Mouse (Mus musculus) limb, embryonic 14.5 days (tissue): ENCODE data around the gene Med29. TPM values are rescaled to one million over a fixed set of nuclear protein-coding genes. Genes with fewer than 3 reads are reported as not detected.

Experiments
- ATAC-seq: fragments of 200-750 bp; cut with Nextera tagmentation; 2 replicates; pipeline ENCODE4 v1.8.0; 2017; ENCODE audit warnings: low read depth, moderate number of reproducible peaks, moderate TSS enrichment; ENCODE audit not compliant: low FRiP score
- DNase-seq: peaks from one replicate; pipeline ENCODE4 v3.0.0-alpha.2; 2015; ENCODE audit warnings: low spot score
- H3K27ac ChIP-seq: fragments of 300-500 bp; sonication (generic); replicated peaks from 2 replicates; pipeline ENCODE4 v1.5.1; 2014; ENCODE audit warnings: low read depth, mild to moderate bottlenecking, low read length, moderate library complexity, mixed read lengths
- H3K27me3 ChIP-seq: fragments of 300-500 bp; sonication (generic); 2 replicates; pipeline ENCODE4 v1.6.1; 2014; ENCODE audit warnings: low read length, mixed read lengths; ENCODE audit not compliant: control insufficient read depth, insufficient read depth
- H3K36me3 ChIP-seq: fragments of 300-500 bp; sonication (generic); 2 replicates; pipeline ENCODE4 v1.6.1; 2014; ENCODE audit warnings: mild to moderate bottlenecking, low read length, moderate library complexity, mixed read lengths; ENCODE audit not compliant: control insufficient read depth, insufficient read depth
- H3K4me1 ChIP-seq: fragments of 300-500 bp; sonication (generic); 2 replicates; pipeline ENCODE4 v1.6.1; 2014; ENCODE audit warnings: antibody characterized with exemption, low read length, mixed read lengths; ENCODE audit not compliant: control insufficient read depth, insufficient read depth
- H3K4me2 ChIP-seq: fragments of 300-500 bp; sonication (generic); replicated peaks from 2 replicates; pipeline ENCODE4 v1.6.1; 2014; ENCODE audit warnings: low read depth, mild to moderate bottlenecking, low read length, moderate library complexity; ENCODE audit not compliant: severe bottlenecking
- H3K4me3 ChIP-seq: fragments of 300-500 bp; sonication (generic); replicated peaks from 2 replicates; pipeline ENCODE4 v1.5.1; 2014; ENCODE audit warnings: low read length
- H3K9ac ChIP-seq: fragments of 300-500 bp; sonication (generic); 2 replicates; pipeline ENCODE4 v1.6.1; 2014; ENCODE audit warnings: mild to moderate bottlenecking, low read depth, low read length, moderate library complexity; ENCODE audit not compliant: severe bottlenecking
- H3K9me3 ChIP-seq: fragments of 300-500 bp; sonication (generic); 2 replicates; pipeline ENCODE4 v1.6.1; 2016; ENCODE audit warnings: low read length; ENCODE audit not compliant: control insufficient read depth
- POLR2A ChIP-seq: fragments of 200-500 bp; IDR thresholded peaks from 2 replicates; pipeline ENCODE4 v1.8.0; 2012; ENCODE audit warnings: inconsistent platforms, mild to moderate bottlenecking, moderate library complexity, borderline replicate concordance; ENCODE audit not compliant: insufficient read depth, insufficient read length; ENCODE audit errors: extremely low read depth
- WGBS: fragments of 180-500 bp; shearing (Covaris S2); extraction: QIAGEN DNeasy Blood & Tissue Kit; methylation state at CpG from one replicate; pipeline ENCODE4 v1.1.7; 2014; 5-methylcytosine and 5-hydroxymethylcytosine counted together
- polyA plus RNA-seq, 2 experiments: library from polyadenylated mRNA; depleted of rRNA in 1 of 2; stranded (reverse) in 1 of 2; unstranded in 1 of 2; fragments of >200 nt; fragmentation: Nextera tagmentation in 1 of 2; extraction: Ambion mirVana in 1 of 2; gene quantifications; 2 replicates each; pipeline versions ENCODE4 v1.2.1 to v1.2.3; 2012 to 2014

Med29 gene
- polyA plus RNA-seq, 2 experiments, result 47.5 to 49.9 TPM

GRCm38 (mm10) chr7:28338108-28338998 is 54.2 kb downstream of the Med29 start, which contains the start of gene Supt5:
TSS of gene Supt5 (minus strand) at chr7:28338746.
- Histone ChIP-seq H3K4me3 (peak within 1 kb of the TSS; percentile 100), H3K36me3 (peaks cover 9% of the 10 kb centered on the region; the same call in 1 of the 2 replicates), H3K4me2 (peak within 1 kb of the TSS; percentile 62), H3K4me1 (peaks cover 8% of the 10 kb centered on the region; the same call in 1 of the 2 replicates), H3K9me3 (no peaks in the 10 kb centered on the region), H3K9ac (peak within 1 kb of the TSS; percentile 96), H3K27me3 (no peaks in the 10 kb centered on the region), H3K27ac (peak within 1 kb of the TSS; percentile 87)
- ATAC-seq (peak; percentile 99), DNase-seq (peak; percentile 99)
- under 1% methylated on average over 75 of the region's 77 CpGs for WGBS
- peak; percentile 71; the same call in 1 of the 2 replicates for TF ChIP-seq POLR2A

Other genes with a start within 250 kb of the Med29 start
- 238 and 299 TPM in 2 replicates for gene Fbl, start 223.0 kb downstream of the Med29 start, polyA plus RNA-seq (2012; rRNA removed)
- gene Fbl, start 223.0 kb downstream of the Med29 start, polyA plus RNA-seq (2014; fragmentation: Nextera tagmentation; extraction: Ambion mirVana), result 43.7 and 45.9 TPM in 2 replicates
- 26.0 and 37.8 TPM in 2 replicates for gene Dyrk1b, start 213.2 kb downstream of the Med29 start, polyA plus RNA-seq (2012; rRNA removed)
- 13.8 and 15.7 TPM in 2 replicates for gene Dyrk1b, start 213.2 kb downstream of the Med29 start, polyA plus RNA-seq (2014; fragmentation: Nextera tagmentation; extraction: Ambion mirVana)
- 33.0 and 35.0 TPM in 2 replicates for gene Eid2, start 124.8 kb downstream of the Med29 start, polyA plus RNA-seq (2012; rRNA removed)
- 12.2 and 17.0 TPM in 2 replicates for gene Eid2, start 124.8 kb downstream of the Med29 start, polyA plus RNA-seq (2014; fragmentation: Nextera tagmentation; extraction: Ambion mirVana)
- 15.4 and 18.3 TPM in 2 replicates for gene Eid2b, start 115.0 kb downstream of the Med29 start, polyA plus RNA-seq (2012; rRNA removed)
- gene Eid2b, start 115.0 kb downstream of the Med29 start, polyA plus RNA-seq (2014; fragmentation: Nextera tagmentation; extraction: Ambion mirVana), result 14.3 and 14.9 TPM in 2 replicates
- gene Selenov, start 101.5 kb downstream of the Med29 start, polyA plus RNA-seq (2012; rRNA removed), result 0.55 and 0.74 TPM in 2 replicates
- gene Selenov, start 101.5 kb downstream of the Med29 start, polyA plus RNA-seq (2014; fragmentation: Nextera tagmentation; extraction: Ambion mirVana), result 0.34 TPM in 1 of 2 replicates, not detected in the other
- gene Dll3, start 90.5 kb downstream of the Med29 start, polyA plus RNA-seq (2012; rRNA removed), result 0.85 and 0.92 TPM in 2 replicates
- 0.83 and 0.84 TPM in 2 replicates for gene Dll3, start 90.5 kb downstream of the Med29 start, polyA plus RNA-seq (2014; fragmentation: Nextera tagmentation; extraction: Ambion mirVana)
- 98.1 and 119 TPM in 2 replicates for gene Timm50, start 80.6 kb downstream of the Med29 start, polyA plus RNA-seq (2012; rRNA removed)
- 138 TPM in 2 replicates for gene Timm50, start 80.6 kb downstream of the Med29 start, polyA plus RNA-seq (2014; fragmentation: Nextera tagmentation; extraction: Ambion mirVana)
- gene Supt5, start 54.0 kb downstream of the Med29 start, polyA plus RNA-seq (2012; rRNA removed), result 116 and 127 TPM in 2 replicates
- gene Supt5, start 54.0 kb downstream of the Med29 start, polyA plus RNA-seq (2014; fragmentation: Nextera tagmentation; extraction: Ambion mirVana), result 76.2 and 84.4 TPM in 2 replicates
- 1,848 and 2,127 TPM in 2 replicates for gene Rps16, start 42.1 kb downstream of the Med29 start, polyA plus RNA-seq (2012; rRNA removed)
- gene Rps16, start 42.1 kb downstream of the Med29 start, polyA plus RNA-seq (2014; fragmentation: Nextera tagmentation; extraction: Ambion mirVana), result 1,280 and 1,345 TPM in 2 replicates
- 67.3 and 87.8 TPM in 2 replicates for gene Plekhg2, start 20.1 kb downstream of the Med29 start, polyA plus RNA-seq (2012; rRNA removed)
- 59.0 and 69.1 TPM in 2 replicates for gene Plekhg2, start 20.1 kb downstream of the Med29 start, polyA plus RNA-seq (2014; fragmentation: Nextera tagmentation; extraction: Ambion mirVana)
- 12.3 and 19.0 TPM in 2 replicates for gene Zfp36, start 12.5 kb downstream of the Med29 start, polyA plus RNA-seq (2012; rRNA removed)
- 16.0 TPM in 2 replicates for gene Zfp36, start 12.5 kb downstream of the Med29 start, polyA plus RNA-seq (2014; fragmentation: Nextera tagmentation; extraction: Ambion mirVana)
- gene Paf1, start 243 bp upstream of the Med29 start, polyA plus RNA-seq (2012; rRNA removed), result 97.8 and 102 TPM in 2 replicates
- 54.2 and 63.1 TPM in 2 replicates for gene Paf1, start 243 bp upstream of the Med29 start, polyA plus RNA-seq (2014; fragmentation: Nextera tagmentation; extraction: Ambion mirVana)
- gene Gmfg, start 44.7 kb upstream of the Med29 start, polyA plus RNA-seq (2012; rRNA removed), result 7.0 and 12.7 TPM in 2 replicates
- 15.7 and 19.4 TPM in 2 replicates for gene Gmfg, start 44.7 kb upstream of the Med29 start, polyA plus RNA-seq (2014; fragmentation: Nextera tagmentation; extraction: Ambion mirVana)
- 18.7 and 31.8 TPM in 2 replicates for gene Lrfn1, start 59.3 kb upstream of the Med29 start, polyA plus RNA-seq (2012; rRNA removed)
- gene Lrfn1, start 59.3 kb upstream of the Med29 start, polyA plus RNA-seq (2014; fragmentation: Nextera tagmentation; extraction: Ambion mirVana), result 5.9 and 7.6 TPM in 2 replicates
- gene Ifnl2, start 117.7 kb upstream of the Med29 start, polyA plus RNA-seq (2012; rRNA removed), result not detected in 2 replicates
- gene Ifnl2, start 117.7 kb upstream of the Med29 start, polyA plus RNA-seq (2014; fragmentation: Nextera tagmentation; extraction: Ambion mirVana), result not detected in 2 replicates
- not detected in 2 replicates for gene Ifnl3, start 130.1 kb upstream of the Med29 start, polyA plus RNA-seq (2012; rRNA removed)
- not detected in 2 replicates for gene Ifnl3, start 130.1 kb upstream of the Med29 start, polyA plus RNA-seq (2014; fragmentation: Nextera tagmentation; extraction: Ambion mirVana)
- gene Sycn, start 148.2 kb upstream of the Med29 start, polyA plus RNA-seq (2012; rRNA removed), result 0.14 and 0.85 TPM in 2 replicates
- not detected in 2 replicates for gene Sycn, start 148.2 kb upstream of the Med29 start, polyA plus RNA-seq (2014; fragmentation: Nextera tagmentation; extraction: Ambion mirVana)
- gene Nccrp1, start 154.5 kb upstream of the Med29 start, polyA plus RNA-seq (2012; rRNA removed), result not detected in 2 replicates
- not detected in 2 replicates for gene Nccrp1, start 154.5 kb upstream of the Med29 start, polyA plus RNA-seq (2014; fragmentation: Nextera tagmentation; extraction: Ambion mirVana)
- 82.0 and 129 TPM in 2 replicates for gene Samd4b, start 205.4 kb upstream of the Med29 start, polyA plus RNA-seq (2012; rRNA removed)
- 33.0 and 35.1 TPM in 2 replicates for gene Samd4b, start 205.4 kb upstream of the Med29 start, polyA plus RNA-seq (2014; fragmentation: Nextera tagmentation; extraction: Ambion mirVana)
- 27.6 and 29.6 TPM in 2 replicates for gene Pak4, start 205.5 kb upstream of the Med29 start, polyA plus RNA-seq (2012; rRNA removed)
- gene Pak4, start 205.5 kb upstream of the Med29 start, polyA plus RNA-seq (2014; fragmentation: Nextera tagmentation; extraction: Ambion mirVana), result 21.3 and 26.3 TPM in 2 replicates
- gene Acp7, start 238.6 kb upstream of the Med29 start, polyA plus RNA-seq (2012; rRNA removed), result 0.08 and 0.54 TPM in 2 replicates
- gene Acp7, start 238.6 kb upstream of the Med29 start, polyA plus RNA-seq (2014; fragmentation: Nextera tagmentation; extraction: Ambion mirVana), result 0.10 TPM in 1 of 2 replicates, not detected in the other